Mouse (Mus musculus) erythroblast, embryonic 14.5 days (primary cell): ENCODE results near the gene Gm49353.

Source experiments
- GATA1 ChIP-seq: IDR thresholded peaks from 2 replicates; pipeline ENCODE4 v1.6.1; 2012; ENCODE audit warnings: low read length, inconsistent platforms, mixed read lengths
- TAL1 ChIP-seq: IDR thresholded peaks from 3 replicates; pipeline ENCODE4 v1.6.1; 2012; ENCODE audit warnings: low read length, inconsistent platforms, mixed read lengths

DNA sequence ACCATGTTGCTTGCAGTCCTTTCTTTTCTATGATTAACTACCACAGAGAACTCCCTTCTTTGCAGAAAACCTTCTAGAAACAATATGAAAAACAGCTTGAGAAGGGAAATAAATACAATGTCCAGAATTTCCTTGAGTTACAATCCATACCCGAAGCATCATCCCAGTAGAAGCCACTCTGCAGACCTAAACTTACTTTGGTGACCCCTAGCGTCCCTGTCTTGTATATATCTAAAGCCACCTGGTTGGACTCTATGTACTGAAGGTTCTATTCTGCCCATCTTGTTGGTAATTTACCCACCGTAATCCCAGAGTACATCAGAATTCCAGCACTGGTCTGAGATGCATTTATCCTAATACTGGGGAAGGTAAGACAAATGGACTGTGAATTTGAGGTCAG lies 1.1 kb downstream of the Gm49353 start:
- TF ChIP-seq GATA1 (no peak), TAL1 (no peak)
